Mouse (Mus musculus) bone marrow macrophage, adult 2 months (primary cell): ENCODE measurements around the gene Cep152.

Source experiments
- CTCF ChIP-seq: IDR thresholded peaks from 2 replicates; pipeline ENCODE4 v1.5.1; 2012; ENCODE audit warnings: low read depth, mild to moderate bottlenecking, low read length, moderate library complexity
- POLR2A ChIP-seq: IDR thresholded peaks from 2 replicates; pipeline ENCODE4 v1.6.1; 2012; ENCODE audit warnings: mild to moderate bottlenecking, low read depth, low read length, borderline replicate concordance

DNA sequence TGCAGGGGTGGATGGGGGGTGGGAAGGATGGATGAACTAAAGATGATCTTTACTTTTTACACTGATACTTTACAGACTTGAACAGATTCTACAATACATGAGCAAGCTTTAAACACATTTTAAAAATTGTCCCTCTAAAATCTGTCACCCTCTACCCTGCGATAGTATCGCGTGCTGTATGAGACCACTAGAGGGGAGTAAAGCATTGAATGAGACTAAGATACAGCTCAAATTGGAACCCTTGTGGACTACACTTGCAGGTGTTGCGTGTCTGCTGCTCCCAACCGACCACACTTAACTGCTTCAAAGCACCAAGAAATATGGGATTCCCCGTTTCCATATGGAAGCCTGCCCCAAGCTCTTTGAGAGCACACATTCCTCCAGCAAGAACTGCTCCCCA lies 69.1 kb downstream of the Cep152 start:
- no peak for TF ChIP-seq POLR2A
- no peak for TF ChIP-seq CTCF
